Mouse (Mus musculus) stomach, embryonic 16.5 days (tissue): ENCODE results near the gene Acd. TPM values are rescaled to one million over a fixed set of nuclear protein-coding genes. Genes with fewer than 3 reads are reported as not detected.

Experiments used
- ATAC-seq: fragments of 200-750 bp; cut with Nextera tagmentation; 2 replicates; pipeline ENCODE4 v1.8.0; 2017; ENCODE audit warnings: moderate number of reproducible peaks, moderate TSS enrichment; ENCODE audit not compliant: insufficient read depth, low FRiP score
- H3K27ac ChIP-seq: fragments of 300-500 bp; sonication (generic); 2 replicates; pipeline ENCODE4 v1.5.1; 2014; ENCODE audit warnings: low read length
- H3K27me3 ChIP-seq: fragments of 300-500 bp; sonication (generic); 2 replicates; pipeline ENCODE4 v1.6.1; 2014; ENCODE audit warnings: low read length, control low read depth, mixed read lengths; ENCODE audit not compliant: control insufficient read depth, insufficient read depth
- H3K36me3 ChIP-seq: fragments of 300-500 bp; sonication (generic); 2 replicates; pipeline ENCODE4 v1.6.1; 2014; ENCODE audit warnings: low read length; ENCODE audit not compliant: control insufficient read depth, insufficient read depth
- H3K4me1 ChIP-seq: fragments of 300-500 bp; sonication (generic); 2 replicates; pipeline ENCODE4 v1.6.1; 2014; ENCODE audit warnings: low read length, control low read depth, mixed read lengths; ENCODE audit not compliant: control insufficient read depth, insufficient read depth
- H3K4me2 ChIP-seq: fragments of 300-500 bp; sonication (generic); 2 replicates; pipeline ENCODE4 v1.6.1; 2014; ENCODE audit warnings: low read depth, low read length, mixed read lengths
- H3K4me3 ChIP-seq: fragments of 300-500 bp; sonication (generic); replicated peaks from 2 replicates; pipeline ENCODE4 v1.5.1; 2014; ENCODE audit warnings: mild to moderate bottlenecking, low read length
- H3K9ac ChIP-seq: fragments of 300-500 bp; sonication (generic); 2 replicates; pipeline ENCODE4 v1.6.1; 2014; ENCODE audit warnings: low read length
- H3K9me3 ChIP-seq: fragments of 300-500 bp; sonication (generic); replicated peaks from 2 replicates; pipeline ENCODE4 v1.6.1; 2016; ENCODE audit warnings: low read length, control low read depth; ENCODE audit not compliant: control insufficient read depth
- WGBS: fragments of 180-500 bp; shearing (Covaris S2); extraction: QIAGEN DNeasy Blood & Tissue Kit; methylation state at CpG from one replicate; pipeline ENCODE4 v1.1.7; 2014; 5-methylcytosine and 5-hydroxymethylcytosine counted together
- polyA plus RNA-seq: library from polyadenylated mRNA; unstranded; fragments of >200 nt; fragmentation: Nextera tagmentation; extraction: Ambion mirVana; gene quantifications from 2 replicates; pipeline ENCODE4 v1.2.1, GENCODE M21; 2015

The Acd gene
- polyA plus RNA-seq, 1 experiment from 2014 or later = 54.0 TPM

- Histone ChIP-seq H3K36me3 (0 out of 2 replicates have a peak, but pooled peaks cover 6% of the 10 kb centered on the region), H3K9ac (peak overlapping the region; percentile 58), H3K4me1 (peaks cover 6% of the 10 kb centered on the region), H3K9me3 (no peaks in the 10 kb centered on the region), H3K27me3 (no peaks in the 10 kb centered on the region; the same call in 1 of the 2 replicates), H3K4me3 (peak overlapping the region; percentile 50), H3K27ac (no peak overlapping the region), H3K4me2 (peak overlapping the region; percentile 85)
- peak; percentile 26; the same call in 1 of the 2 replicates for ATAC-seq
- 14% methylated on average over 40 of the region's 40 CpGs for WGBS
These were observed 6.7 kb downstream of the Acd start for GRCm38 (mm10) chr8:105694051-105694799.

- Histone ChIP-seq H3K27me3 (no peaks in the 10 kb centered on the region; the same call in 1 of the 2 replicates), H3K9ac (peak overlapping the region; percentile 58), H3K27ac (no peak overlapping the region), H3K4me3 (peak overlapping the region; percentile 50), H3K4me1 (peaks cover 6% of the 10 kb centered on the region), H3K36me3 (0 out of 2 replicates have a peak, but pooled peaks cover 6% of the 10 kb centered on the region), H3K4me2 (peak overlapping the region; percentile 85), H3K9me3 (no peaks in the 10 kb centered on the region)
- WGBS = 3% methylated on average over 29 of the region's 30 CpGs
- ATAC-seq = peak; percentile 36; the same call in 1 of the 2 replicates
These were observed 7.3 kb downstream of the Acd start for GRCm38 (mm10) chr8:105693648-105694047.

DNA sequence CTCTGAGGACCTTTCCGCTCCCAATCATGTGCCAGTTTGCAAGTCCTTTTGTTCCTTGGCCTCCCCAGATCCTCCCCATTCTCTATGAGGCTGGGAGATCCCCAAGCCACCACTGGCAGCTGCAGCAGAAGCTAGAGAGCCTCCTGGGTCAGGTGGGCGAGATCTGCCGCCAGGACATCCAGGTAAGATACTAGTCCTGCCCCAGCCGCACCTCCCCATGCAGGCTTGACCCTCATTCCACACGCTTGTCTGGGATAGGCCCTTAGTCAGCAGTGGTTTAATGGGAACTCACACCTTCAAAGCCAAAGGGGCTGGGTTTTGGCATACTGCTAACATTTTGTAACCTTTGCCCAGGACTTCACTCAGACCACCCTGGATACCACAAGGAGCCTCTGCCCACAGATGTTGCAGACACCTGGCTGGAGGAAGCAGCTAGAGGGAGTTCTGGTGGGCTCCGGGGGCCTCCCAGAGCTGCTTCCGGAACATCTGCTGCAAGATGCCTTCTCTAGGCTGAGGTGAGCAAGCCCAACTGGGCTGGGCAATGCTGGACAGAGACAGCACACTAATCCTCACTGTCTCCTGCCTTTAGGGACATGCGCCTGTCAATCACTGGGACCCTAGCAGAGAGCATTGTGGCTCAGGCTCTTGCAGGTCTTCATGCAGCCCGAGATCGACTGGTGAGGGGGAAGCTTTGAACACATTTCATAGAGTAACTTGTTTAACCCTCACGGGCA lies 8.3 kb downstream of the Acd start:
- Histone ChIP-seq H3K27me3 (no peaks in the 10 kb centered on the region; the same call in 1 of the 2 replicates), H3K4me1 (peaks cover 6% of the 10 kb centered on the region), H3K9ac (no peak overlapping the region), H3K4me3 (no peak overlapping the region), H3K36me3 (no peaks in the 10 kb centered on the region), H3K9me3 (no peaks in the 10 kb centered on the region), H3K4me2 (no peak overlapping the region), H3K27ac (no peak overlapping the region)
- ATAC-seq = no peak
- 91% methylated on average over 11 of the region's 11 CpGs for WGBS

GRCm38 (mm10) chr8:105690978-105691377 lies 9.9 kb downstream of the Acd start:
- ATAC-seq = no peak
- Histone ChIP-seq H3K4me3 (no peak overlapping the region), H3K27me3 (no peaks in the 10 kb centered on the region; the same call in 1 of the 2 replicates), H3K27ac (no peak overlapping the region), H3K4me1 (peaks cover 6% of the 10 kb centered on the region), H3K4me2 (no peak overlapping the region), H3K9ac (no peak overlapping the region), H3K9me3 (no peaks in the 10 kb centered on the region), H3K36me3 (no peaks in the 10 kb centered on the region)
- 77% methylated on average over 14 of the region's 14 CpGs for WGBS

- Histone ChIP-seq H3K27me3 (no peaks in the 10 kb centered on the region; the same call in 1 of the 2 replicates), H3K4me1 (peaks cover 6% of the 10 kb centered on the region), H3K4me2 (no peak overlapping the region), H3K4me3 (no peak overlapping the region), H3K36me3 (no peaks in the 10 kb centered on the region), H3K9me3 (no peaks in the 10 kb centered on the region), H3K27ac (no peak overlapping the region), H3K9ac (no peak overlapping the region)
- ATAC-seq = no peak
- WGBS = 89% methylated on average over 9 of the region's 9 CpGs
These were observed 10.9 kb downstream of the Acd start for GRCm38 (mm10) chr8:105689983-105690360.

GRCm38 (mm10) chr8:105689256-105689982 lies 11.5 kb downstream of the Acd start:
- 60% methylated on average over 35 of the region's 35 CpGs for WGBS
- Histone ChIP-seq H3K9me3 (no peaks in the 10 kb centered on the region), H3K27ac (no peak overlapping the region), H3K27me3 (no peaks in the 10 kb centered on the region; the same call in 1 of the 2 replicates), H3K36me3 (no peaks in the 10 kb centered on the region), H3K4me3 (no peak overlapping the region), H3K4me2 (no peak overlapping the region), H3K4me1 (peaks cover 5% of the 10 kb centered on the region), H3K9ac (no peak overlapping the region)
- no peak for ATAC-seq

DNA sequence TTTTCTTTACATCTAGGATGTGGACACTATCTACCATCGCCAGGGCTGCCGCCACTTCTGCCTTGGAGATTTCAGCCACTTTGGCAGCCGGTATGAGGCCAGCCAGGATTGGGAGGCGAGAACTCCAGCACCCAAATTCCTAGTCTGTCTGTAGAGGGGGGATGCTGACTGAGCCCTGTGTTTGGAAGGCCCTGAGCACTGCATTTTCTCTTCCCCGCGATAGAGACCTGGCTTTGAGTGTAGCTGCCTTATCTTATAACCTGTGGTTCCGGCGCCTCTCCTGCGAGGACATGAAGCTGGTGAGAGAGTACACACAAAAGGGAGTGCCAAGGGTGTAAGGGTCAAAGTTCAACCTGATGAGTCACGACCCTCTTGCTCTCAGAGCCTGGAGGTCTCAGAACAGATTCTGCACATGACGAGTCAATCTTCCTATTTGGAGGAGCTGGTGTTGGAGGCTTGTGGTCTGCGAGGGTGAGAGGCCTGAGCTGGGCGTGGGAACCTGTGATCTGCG lies 12.6 kb downstream of the Acd start:
- ATAC-seq = no peak
- Histone ChIP-seq H3K4me1 (no peaks in the 10 kb centered on the region), H3K9ac (no peak overlapping the region), H3K27ac (no peak overlapping the region), H3K4me3 (no peak overlapping the region), H3K4me2 (no peak overlapping the region), H3K27me3 (no peaks in the 10 kb centered on the region), H3K36me3 (no peaks in the 10 kb centered on the region), H3K9me3 (no peaks in the 10 kb centered on the region)
- whole genome bisulfite sequencing = 50% methylated on average over 14 of the region's 14 CpGs

DNA sequence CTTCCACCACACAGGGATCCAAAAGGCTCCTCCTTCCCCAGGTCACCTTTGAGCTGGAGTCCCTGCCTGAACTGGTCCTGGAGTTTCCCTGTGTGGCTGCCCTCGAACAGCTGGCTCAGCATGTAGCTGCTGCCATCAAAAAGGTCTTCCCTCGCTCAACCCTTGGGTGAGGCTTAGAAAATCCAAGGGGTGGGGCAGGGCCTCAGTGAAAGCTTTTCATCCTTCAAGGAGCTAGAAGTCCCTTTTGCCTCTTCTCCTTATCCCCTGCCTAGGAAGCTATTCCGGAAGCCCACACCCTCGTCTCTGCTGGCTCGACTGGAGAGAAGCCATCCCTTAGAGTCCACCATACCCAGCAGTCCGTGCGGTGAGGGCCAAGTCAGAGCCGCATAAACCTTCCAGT lies 13.4 kb downstream of the Acd start:
- H3K27me3 ChIP-seq = no peaks in the 10 kb centered on the region
- no peak overlapping the region for H3K4me2 ChIP-seq
- no peak overlapping the region for H3K9ac ChIP-seq
- ATAC-seq = no peak
- 67% methylated on average over 8 of the region's 8 CpGs for WGBS
- H3K27ac ChIP-seq = no peak overlapping the region
- no peaks in the 10 kb centered on the region for H3K4me1 ChIP-seq
- H3K4me3 ChIP-seq = no peak overlapping the region
- H3K9me3 ChIP-seq = no peaks in the 10 kb centered on the region
- H3K36me3 ChIP-seq = peaks cover 3% of the 10 kb centered on the region; the same call in 1 of the 2 replicates
